Mouse (Mus musculus) hindbrain, postnatal 0 days (tissue): ENCODE results near the gene Kcnmb1. TPM values are rescaled to one million over a fixed set of nuclear protein-coding genes. Genes with fewer than 3 reads are reported as not detected.

Experiments used
- ATAC-seq: fragments of 200-750 bp; cut with Nextera tagmentation; 2 replicates; pipeline ENCODE4 v1.8.0; 2017; ENCODE audit warnings: mild to moderate bottlenecking, moderate TSS enrichment, moderate library complexity
- DNase-seq: peaks from one replicate; pipeline ENCODE4 v3.0.0-alpha.2; 2015; ENCODE audit warnings: low spot score
- H3K27ac ChIP-seq: fragments of 300-500 bp; sonication (generic); 2 replicates; pipeline ENCODE4 v1.5.1; 2014; ENCODE audit warnings: mild to moderate bottlenecking
- H3K27me3 ChIP-seq: fragments of 300-500 bp; sonication (generic); 2 replicates; pipeline ENCODE4 v1.6.1; 2014; ENCODE audit warnings: low read length, mixed read lengths; ENCODE audit not compliant: insufficient read depth
- H3K36me3 ChIP-seq: fragments of 300-500 bp; sonication (generic); 2 replicates; pipeline ENCODE4 v1.6.1; 2014; ENCODE audit warnings: low read length, mixed read lengths; ENCODE audit not compliant: insufficient read depth
- H3K4me1 ChIP-seq: fragments of 300-500 bp; sonication (generic); 2 replicates; pipeline ENCODE4 v1.6.1; 2014; ENCODE audit warnings: antibody characterized with exemption, low read length, mixed read lengths; ENCODE audit not compliant: insufficient read depth
- H3K4me2 ChIP-seq: fragments of 300-500 bp; sonication (generic); 2 replicates; pipeline ENCODE4 v1.6.1; 2014; ENCODE audit warnings: low read depth, mild to moderate bottlenecking, low read length, moderate library complexity, mixed read lengths
- H3K4me3 ChIP-seq: fragments of 300-500 bp; sonication (generic); 2 replicates; pipeline ENCODE4 v1.5.1; 2014; ENCODE audit warnings: low read length
- H3K9ac ChIP-seq: fragments of 300-500 bp; sonication (generic); replicated peaks from 2 replicates; pipeline ENCODE4 v1.6.1; 2014; ENCODE audit warnings: mild to moderate bottlenecking, low read length, moderate library complexity, mixed read lengths
- H3K9me3 ChIP-seq: fragments of 300-500 bp; sonication (generic); 2 replicates; pipeline ENCODE4 v1.6.1; 2016; ENCODE audit warnings: low read length, mixed read lengths
- CTCF ChIP-seq: IDR thresholded peaks from 2 replicates; pipeline ENCODE4 v1.5.1; 2016; ENCODE audit warnings: antibody characterized with exemption, control low read depth, low read depth
- WGBS: fragments of 180-500 bp; shearing (Covaris S2); extraction: QIAGEN DNeasy Blood & Tissue Kit; methylation state at CpG from one replicate; pipeline ENCODE4 v1.1.7; 2014; 5-methylcytosine and 5-hydroxymethylcytosine counted together
- polyA plus RNA-seq: library from polyadenylated mRNA; unstranded; fragments of >200 nt; fragmentation: Nextera tagmentation; extraction: Ambion mirVana; gene quantifications from 2 replicates; pipeline ENCODE4 v1.2.1, GENCODE M21; 2015
- total RNA-seq: library from RNA; depleted of rRNA; stranded (reverse); fragments of >200 nt; gene quantifications from 2 replicates; pipeline ENCODE4 v1.2.3, GENCODE M21; 2014

Kcnmb1 gene
- total and polyA plus RNA-seq, 2 experiments from 2014 or later, result 0.08 to 0.26 TPM

DNA sequence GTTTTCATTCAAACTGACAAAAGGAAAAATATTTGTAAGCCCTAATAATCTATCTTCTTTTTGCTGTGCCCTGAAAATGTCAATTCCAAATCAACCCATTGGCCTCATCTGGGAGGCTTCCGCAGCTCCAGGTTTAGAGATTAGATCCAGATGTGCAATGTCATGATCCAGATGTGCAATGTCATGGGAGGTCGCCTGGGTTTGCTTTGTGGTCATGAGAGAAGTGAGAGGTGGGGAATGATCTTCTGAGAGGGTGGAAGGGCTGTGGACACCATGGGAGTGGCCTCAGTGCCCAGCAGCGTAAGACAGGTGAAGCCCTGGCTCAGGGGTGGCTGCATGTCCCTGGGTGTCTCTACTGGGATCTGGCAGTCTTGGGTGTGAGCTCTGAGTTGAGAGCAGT is 39.8 kb upstream of the Kcnmb1 start:
- WGBS, result 73% methylated on average over 3 of the region's 3 CpGs
- DNase-seq (no peak), ATAC-seq (no peak)
- H3K9me3 ChIP-seq, result no peaks in the 10 kb centered on the region
- TF ChIP-seq CTCF, result no peak
- H3K4me2 ChIP-seq, result no peak overlapping the region
- H3K4me3 ChIP-seq, result no peak overlapping the region
- H3K9ac ChIP-seq, result no peak overlapping the region
- H3K27me3 ChIP-seq, result no peaks in the 10 kb centered on the region
- peaks cover 4% of the 10 kb centered on the region; the same call in 1 of the 2 replicates for H3K4me1 ChIP-seq
- no peak overlapping the region for H3K27ac ChIP-seq
- no peaks in the 10 kb centered on the region for H3K36me3 ChIP-seq

DNA sequence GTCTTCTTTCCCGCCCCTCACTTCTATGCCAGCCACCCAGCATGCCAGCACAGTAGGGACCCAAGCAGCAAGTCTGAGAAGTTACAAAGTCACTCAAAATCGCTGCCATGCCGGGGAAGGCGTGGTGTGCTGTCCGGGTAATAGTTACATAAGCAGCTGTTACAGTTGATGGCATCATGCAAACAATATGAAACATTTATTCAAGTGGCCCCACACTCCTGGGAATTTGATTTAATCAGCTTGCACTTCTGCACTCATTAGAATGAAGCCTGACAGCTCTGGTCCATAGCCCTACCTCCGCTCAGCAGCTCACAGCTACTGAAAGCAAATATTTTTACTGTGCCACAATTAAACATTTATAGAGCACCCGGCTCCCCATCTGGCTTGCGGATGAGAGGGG is 37.0 kb upstream of the Kcnmb1 start:
- H3K27ac ChIP-seq, result no peak overlapping the region
- peak; percentile 37 for DNase-seq
- no peak overlapping the region for H3K4me3 ChIP-seq
- H3K4me1 ChIP-seq, result peaks cover 4% of the 10 kb centered on the region; the same call in 1 of the 2 replicates
- H3K36me3 ChIP-seq, result no peaks in the 10 kb centered on the region
- WGBS, result 53% methylated on average over 8 of the region's 8 CpGs
- ATAC-seq, result no peak
- no peaks in the 10 kb centered on the region for H3K9me3 ChIP-seq
- no peaks in the 10 kb centered on the region for H3K27me3 ChIP-seq
- H3K9ac ChIP-seq, result 0 out of 2 replicates have a peak overlapping the region, but pooled peaks have one; percentile 17
- no peak for TF ChIP-seq CTCF
- no peak overlapping the region for H3K4me2 ChIP-seq

DNA sequence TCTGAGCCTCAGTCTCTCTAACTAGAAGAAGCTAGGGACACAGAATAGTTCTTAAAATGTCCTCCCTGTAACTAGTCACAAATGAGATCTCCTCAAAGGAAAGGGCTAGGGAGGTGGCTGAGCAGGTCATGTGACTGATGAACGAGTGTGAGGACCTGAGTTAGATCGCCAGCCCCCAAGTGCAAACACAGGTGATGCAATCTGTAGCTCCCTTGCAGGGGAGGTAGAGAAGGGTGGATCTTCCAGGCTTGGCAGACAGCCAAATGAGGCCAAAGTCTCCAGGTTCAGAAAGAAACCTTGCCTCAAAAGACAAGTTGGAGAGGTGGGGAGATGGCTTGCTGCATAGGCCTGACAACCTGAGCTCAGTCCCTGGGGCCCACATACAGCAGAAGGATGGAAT is 36.3 kb upstream of the Kcnmb1 start:
- no peaks in the 10 kb centered on the region for H3K36me3 ChIP-seq
- no peak for TF ChIP-seq CTCF
- peaks cover 4% of the 10 kb centered on the region; the same call in 1 of the 2 replicates for H3K4me1 ChIP-seq
- ATAC-seq (no peak), DNase-seq (no peak)
- H3K4me3 ChIP-seq, result no peak overlapping the region
- H3K27ac ChIP-seq, result no peak overlapping the region
- H3K9ac ChIP-seq, result no peak overlapping the region
- no peaks in the 10 kb centered on the region for H3K27me3 ChIP-seq
- no peak overlapping the region for H3K4me2 ChIP-seq
- WGBS, result 57% methylated on average over 2 of the region's 2 CpGs
- H3K9me3 ChIP-seq, result no peaks in the 10 kb centered on the region

DNA sequence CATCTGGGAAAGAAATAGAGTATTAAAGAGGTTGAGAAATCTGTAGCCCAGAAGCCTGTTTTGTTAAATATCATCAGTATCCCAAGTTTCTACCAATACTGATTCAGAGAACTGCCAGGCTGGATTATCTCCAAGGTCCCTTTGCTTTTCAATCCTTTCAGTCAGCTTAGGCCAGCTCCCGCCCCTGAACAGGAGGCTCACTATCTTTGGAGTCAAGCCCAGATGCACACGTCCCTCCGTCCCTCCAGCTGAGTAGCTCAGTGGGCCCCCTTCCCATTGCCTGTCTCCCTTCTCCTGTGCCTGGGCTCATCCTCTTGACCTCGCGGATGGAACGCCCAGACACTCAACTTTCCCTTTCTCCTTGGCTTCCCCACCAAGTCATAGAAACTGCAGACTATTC is 35.5 kb upstream of the Kcnmb1 start:
- Histone ChIP-seq H3K27ac (no peak overlapping the region), H3K36me3 (no peaks in the 10 kb centered on the region), H3K4me3 (no peak overlapping the region), H3K4me1 (peaks cover 4% of the 10 kb centered on the region; the same call in 1 of the 2 replicates), H3K9me3 (no peaks in the 10 kb centered on the region), H3K4me2 (no peak overlapping the region), H3K9ac (no peak overlapping the region), H3K27me3 (no peaks in the 10 kb centered on the region)
- WGBS, result 37% methylated on average over 6 of the region's 6 CpGs
- no peak for ATAC-seq
- peak; percentile 63 for DNase-seq
- TF ChIP-seq CTCF, result no peak

DNA sequence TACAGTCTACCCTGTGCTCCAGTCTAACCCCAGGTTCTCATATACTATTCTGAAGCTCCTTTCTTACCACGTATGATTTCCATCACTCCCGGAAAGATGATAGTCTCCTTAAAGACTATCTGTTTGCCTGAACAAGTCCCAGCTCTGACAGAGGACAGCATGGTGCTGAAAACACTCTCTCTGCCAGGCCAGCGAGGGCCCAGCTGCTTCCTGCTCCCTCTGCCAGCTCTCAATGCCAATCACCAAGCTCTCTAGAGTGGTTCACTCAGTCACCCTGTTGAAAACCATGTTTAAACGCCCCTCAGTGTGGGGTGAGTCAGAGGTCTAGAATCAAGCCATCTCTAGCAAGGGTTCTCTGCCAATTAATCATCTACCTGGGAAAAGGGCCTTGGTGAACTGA is 35.0 kb upstream of the Kcnmb1 start:
- no peak overlapping the region for H3K4me3 ChIP-seq
- peak; percentile 64 for DNase-seq
- H3K27ac ChIP-seq, result no peak overlapping the region
- H3K4me1 ChIP-seq, result peaks cover 4% of the 10 kb centered on the region; the same call in 1 of the 2 replicates
- H3K9ac ChIP-seq, result no peak overlapping the region
- H3K36me3 ChIP-seq, result no peaks in the 10 kb centered on the region
- no peak overlapping the region for H3K4me2 ChIP-seq
- peak; percentile 44; the same call in 1 of the 2 replicates for ATAC-seq
- TF ChIP-seq CTCF, result no peak
- H3K9me3 ChIP-seq, result no peaks in the 10 kb centered on the region
- WGBS, result 51% methylated on average over 4 of the region's 4 CpGs
- no peaks in the 10 kb centered on the region for H3K27me3 ChIP-seq

DNA sequence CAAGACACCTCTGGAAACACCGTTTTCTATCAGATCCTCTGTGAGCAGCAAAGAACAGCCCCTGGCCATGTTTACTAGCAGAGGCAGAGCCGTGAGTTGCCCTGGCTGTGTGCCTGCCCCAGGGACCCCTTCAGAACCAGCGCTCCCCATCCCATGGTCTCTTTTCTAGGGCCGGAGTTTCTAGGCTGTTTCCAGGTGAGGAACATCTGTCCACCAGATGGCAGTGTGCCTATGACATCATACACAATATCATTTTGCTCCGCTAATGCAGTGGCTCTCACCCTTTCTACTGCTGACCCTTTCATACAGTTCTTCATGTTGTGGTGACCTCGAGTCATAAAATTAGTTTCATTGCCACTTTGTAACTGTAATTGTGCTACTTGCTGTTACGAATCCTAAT is 34.2 kb upstream of the Kcnmb1 start:
- Histone ChIP-seq H3K36me3 (no peaks in the 10 kb centered on the region), H3K27ac (no peak overlapping the region), H3K9me3 (no peaks in the 10 kb centered on the region), H3K4me1 (peaks cover 4% of the 10 kb centered on the region; the same call in 1 of the 2 replicates), H3K4me2 (no peak overlapping the region), H3K27me3 (no peaks in the 10 kb centered on the region), H3K4me3 (no peak overlapping the region), H3K9ac (no peak overlapping the region)
- DNase-seq, result peak; percentile 83
- ATAC-seq, result no peak
- 38% methylated on average over 7 of the region's 7 CpGs for WGBS
- TF ChIP-seq CTCF, result peak; percentile 82

DNA sequence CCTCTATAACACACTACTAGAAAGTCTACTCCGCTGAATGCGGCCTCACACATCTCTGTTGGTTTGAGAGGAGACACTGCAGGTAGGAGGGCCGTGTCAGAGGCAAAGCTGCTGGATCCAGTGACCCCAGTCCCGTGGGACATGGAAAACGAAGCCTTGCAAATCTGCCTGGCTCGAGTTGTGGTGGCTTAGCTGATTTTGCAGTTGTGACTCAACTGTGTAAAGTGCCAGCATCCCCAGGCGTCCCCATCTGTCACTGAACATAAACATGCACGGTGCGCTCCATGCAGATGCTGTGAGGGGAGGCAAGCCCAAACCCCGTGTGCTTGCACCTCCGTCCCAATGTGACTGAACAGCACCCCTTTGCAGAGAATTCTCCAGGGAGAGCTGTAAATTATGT is 33.4 kb upstream of the Kcnmb1 start:
- H3K36me3 ChIP-seq, result no peaks in the 10 kb centered on the region
- no peak overlapping the region for H3K4me2 ChIP-seq
- no peak overlapping the region for H3K4me3 ChIP-seq
- H3K4me1 ChIP-seq, result peaks cover 4% of the 10 kb centered on the region; the same call in 1 of the 2 replicates
- 52% methylated on average over 11 of the region's 11 CpGs for WGBS
- no peak for TF ChIP-seq CTCF
- no peak overlapping the region for H3K27ac ChIP-seq
- no peak for ATAC-seq
- H3K9me3 ChIP-seq, result no peaks in the 10 kb centered on the region
- H3K27me3 ChIP-seq, result no peaks in the 10 kb centered on the region
- no peak overlapping the region for H3K9ac ChIP-seq
- DNase-seq, result peak; percentile 21
